Mouse (Mus musculus): ENCODE results near the gene Rhbdf2. TPM values are rescaled to one million over a fixed set of nuclear protein-coding genes. Genes with fewer than 3 reads are reported as not detected.

The Rhbdf2 gene
- total RNA-seq, 1 experiment: 29.3 TPM

DNA sequence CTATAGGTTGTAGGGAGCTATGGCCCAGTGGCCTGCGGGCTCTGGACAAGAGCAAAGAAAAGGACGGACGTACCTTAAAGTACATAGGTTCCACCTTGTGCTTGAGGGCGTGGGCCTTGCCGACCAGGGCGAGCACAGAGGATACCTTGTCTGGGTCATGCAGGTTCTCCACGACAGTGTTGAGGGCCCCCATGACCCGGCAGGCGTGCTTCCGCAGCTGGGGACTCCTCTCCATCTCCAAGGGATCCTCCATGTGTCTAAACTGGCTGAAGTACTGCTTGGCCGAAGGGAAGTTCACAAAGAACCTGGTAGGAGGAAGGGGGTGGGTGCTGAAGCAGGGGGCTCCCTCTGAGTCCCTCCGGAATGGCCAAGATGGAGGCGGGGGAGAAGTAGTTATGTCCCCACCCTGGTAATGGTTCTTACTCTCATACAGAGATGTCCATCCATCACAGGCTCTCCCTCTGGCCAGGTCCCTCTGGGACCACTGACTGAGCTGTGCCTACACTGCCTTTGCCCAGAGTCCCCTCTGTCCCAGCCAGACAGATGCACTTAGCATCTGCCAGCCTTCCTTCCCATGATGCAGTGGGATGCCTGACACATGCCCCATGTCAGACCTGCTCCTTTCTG is 23.0 kb upstream of the Rhbdf2 start:
- H3K9me3 ChIP-seq (ENCODE audit: control insufficient read depth, insufficient read depth, low read depth, low read length): no peaks in the 10 kb centered on the region
- in situ Hi-C loops (cut with MboI; ENCODE audit: low sequenced_read_pairs in 2 of 2, unreplicated experiment in 2 of 2): loop anchor here (10.0 to 25.0 kb wide), 2 partner anchors 162 to 165 kb away; no protein-coding TSS in a partner anchor
- H3K4me1 ChIP-seq (ENCODE audit: control insufficient read depth in 2 of 2, insufficient read depth in 2 of 2, low read length in 2 of 2, poor library complexity in 1 of 2): peaks cover 0 to 13% of the 10 kb centered on the region in 2 experiments; a peak in 1 of 4 replicates
- no peak overlapping the region for H3K4me3 ChIP-seq (ENCODE audit: insufficient read depth in 1 of 2, low read depth in 1 of 2, low read length in 2 of 2, poor library complexity in 1 of 2, severe bottlenecking in 1 of 2)
- DNase-seq (ENCODE audit: low read depth, low spot score): no peak
- TF ChIP-seq ZC3H11A (IDR thresholded peaks at IDR 0.05; ENCODE audit: borderline replicate concordance, low read depth, low read length): no peak
- no peak for TF ChIP-seq CHD2 (IDR thresholded peaks at IDR 0.05; ENCODE audit: low read depth, low read length)
- no peak for TF ChIP-seq ZNF384 (IDR thresholded peaks at IDR 0.05; ENCODE audit: low read depth, low read length)
- no peak for TF ChIP-seq MAFK (IDR thresholded peaks at IDR 0.05; ENCODE audit: insufficient read depth, low read depth, low read length)
- no peak for TF ChIP-seq HCFC1 (IDR thresholded peaks at IDR 0.05; ENCODE audit: borderline replicate concordance, insufficient read depth, low read length)
- no peak overlapping the region for H3K27ac ChIP-seq (ENCODE audit: insufficient read depth, low read depth, low read length, poor library complexity, severe bottlenecking)
- H3K9ac ChIP-seq (ENCODE audit: insufficient read depth, low read depth, low read length, poor library complexity, severe bottlenecking): no peak overlapping the region
- H3K36me3 ChIP-seq (ENCODE audit: control insufficient read depth, insufficient read depth, low read length, poor library complexity, severe bottlenecking): no peaks in the 10 kb centered on the region

DNA sequence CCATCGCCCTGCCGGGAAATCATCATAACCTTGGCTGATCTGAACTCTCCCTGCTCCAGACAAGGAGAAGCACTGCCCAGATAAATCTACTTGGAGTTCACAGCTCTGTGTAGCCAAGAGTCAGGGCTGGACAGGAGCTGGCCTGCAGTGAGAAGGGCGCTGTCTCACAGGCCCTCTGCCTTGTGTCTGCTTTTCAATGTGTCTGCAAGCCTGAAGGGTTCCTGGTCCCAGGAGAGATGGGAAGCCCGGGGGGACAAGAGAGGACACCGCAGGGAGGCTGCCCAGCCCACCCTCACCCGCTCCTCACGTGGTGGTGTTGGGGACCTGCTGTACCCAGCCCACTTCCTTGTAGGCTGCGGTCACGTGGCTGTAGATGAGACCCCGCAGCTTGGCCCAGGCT is 22.2 kb upstream of the Rhbdf2 start:
- H3K4me1 ChIP-seq (ENCODE audit: control insufficient read depth in 2 of 2, insufficient read depth in 2 of 2, low read length in 2 of 2, poor library complexity in 1 of 2): peaks cover 0 to 9% of the 10 kb centered on the region in 2 experiments; a peak in 1 of 4 replicates
- no peak for TF ChIP-seq MAFK (IDR thresholded peaks at IDR 0.05; ENCODE audit: insufficient read depth, low read depth, low read length)
- TF ChIP-seq ZNF384 (IDR thresholded peaks at IDR 0.05; ENCODE audit: low read depth, low read length): no peak
- TF ChIP-seq ZC3H11A (IDR thresholded peaks at IDR 0.05; ENCODE audit: borderline replicate concordance, low read depth, low read length): no peak
- TF ChIP-seq HCFC1 (IDR thresholded peaks at IDR 0.05; ENCODE audit: borderline replicate concordance, insufficient read depth, low read length): no peak
- TF ChIP-seq CHD2 (IDR thresholded peaks at IDR 0.05; ENCODE audit: low read depth, low read length): no peak
- DNase-seq (ENCODE audit: low read depth, low spot score): no peak
- H3K9ac ChIP-seq (ENCODE audit: insufficient read depth, low read depth, low read length, poor library complexity, severe bottlenecking): no peak overlapping the region
- H3K27ac ChIP-seq (ENCODE audit: insufficient read depth, low read depth, low read length, poor library complexity, severe bottlenecking): no peak overlapping the region
- in situ Hi-C loops (cut with MboI; ENCODE audit: low sequenced_read_pairs in 2 of 2, unreplicated experiment in 2 of 2): loop anchor here (10.0 to 25.0 kb wide), 2 partner anchors 163 to 166 kb away; no protein-coding TSS in a partner anchor
- H3K9me3 ChIP-seq (ENCODE audit: control insufficient read depth, insufficient read depth, low read depth, low read length): no peaks in the 10 kb centered on the region
- H3K36me3 ChIP-seq (ENCODE audit: control insufficient read depth, insufficient read depth, low read length, poor library complexity, severe bottlenecking): no peaks in the 10 kb centered on the region
- H3K4me3 ChIP-seq (ENCODE audit: insufficient read depth in 1 of 2, low read depth in 1 of 2, low read length in 2 of 2, poor library complexity in 1 of 2, severe bottlenecking in 1 of 2): no peak overlapping the region

DNA sequence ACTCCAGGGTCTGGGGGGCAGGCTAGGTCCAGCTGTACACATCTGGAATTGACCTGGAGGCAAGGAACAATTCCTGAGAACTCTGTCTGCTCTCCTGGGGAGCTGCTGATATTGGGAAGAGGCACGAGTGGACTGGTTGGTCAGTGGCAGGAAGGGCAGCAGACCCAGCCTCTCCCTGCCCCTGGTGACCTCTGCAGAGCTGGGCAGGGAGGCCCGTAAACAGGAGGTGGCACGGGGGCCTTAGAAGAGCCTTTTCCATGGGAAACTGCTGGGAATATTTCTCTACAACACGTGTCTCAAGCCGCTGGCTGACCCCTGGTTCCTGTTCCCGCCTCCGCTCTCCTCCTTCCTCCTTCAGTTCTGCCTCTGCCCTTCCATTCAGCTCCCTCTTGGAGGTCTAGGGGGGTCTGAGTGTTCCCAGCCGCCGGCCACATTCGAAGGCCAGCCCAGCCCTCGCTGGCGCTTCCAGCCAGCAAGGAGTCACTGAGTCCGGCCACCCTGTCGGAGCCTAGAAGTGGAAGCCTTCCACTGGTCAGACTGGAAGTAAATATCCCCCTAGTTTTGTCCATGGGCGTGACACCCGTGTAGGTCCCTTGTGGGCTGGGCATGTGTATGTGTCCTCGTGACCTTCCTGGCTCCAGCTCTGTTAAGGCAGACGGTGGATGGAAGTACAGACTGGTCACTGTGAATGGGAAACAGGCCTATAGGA is 21.5 kb upstream of the Rhbdf2 start:
- in situ Hi-C loops (cut with MboI; ENCODE audit: low sequenced_read_pairs in 2 of 2, unreplicated experiment in 2 of 2): loop anchor here (10.0 to 25.0 kb wide), 2 partner anchors 164 to 166 kb away; no protein-coding TSS in a partner anchor
- TF ChIP-seq ZC3H11A (IDR thresholded peaks at IDR 0.05; ENCODE audit: borderline replicate concordance, low read depth, low read length): no peak
- Histone ChIP-seq H3K4me1 (ENCODE audit: control insufficient read depth in 2 of 2, insufficient read depth in 2 of 2, low read length in 2 of 2, poor library complexity in 1 of 2) (peaks cover 0 to 13% of the 10 kb centered on the region in 2 experiments; a peak in 1 of 4 replicates), H3K9ac (ENCODE audit: insufficient read depth, low read depth, low read length, poor library complexity, severe bottlenecking) (no peak overlapping the region), H3K4me3 (ENCODE audit: insufficient read depth in 1 of 2, low read depth in 1 of 2, low read length in 2 of 2, poor library complexity in 1 of 2, severe bottlenecking in 1 of 2) (no peak overlapping the region), H3K27ac (ENCODE audit: insufficient read depth, low read depth, low read length, poor library complexity, severe bottlenecking) (no peak overlapping the region), H3K9me3 (ENCODE audit: control insufficient read depth, insufficient read depth, low read depth, low read length) (no peaks in the 10 kb centered on the region), H3K36me3 (ENCODE audit: control insufficient read depth, insufficient read depth, low read length, poor library complexity, severe bottlenecking) (no peaks in the 10 kb centered on the region)
- DNase-seq (ENCODE audit: low read depth, low spot score): no peak

DNA sequence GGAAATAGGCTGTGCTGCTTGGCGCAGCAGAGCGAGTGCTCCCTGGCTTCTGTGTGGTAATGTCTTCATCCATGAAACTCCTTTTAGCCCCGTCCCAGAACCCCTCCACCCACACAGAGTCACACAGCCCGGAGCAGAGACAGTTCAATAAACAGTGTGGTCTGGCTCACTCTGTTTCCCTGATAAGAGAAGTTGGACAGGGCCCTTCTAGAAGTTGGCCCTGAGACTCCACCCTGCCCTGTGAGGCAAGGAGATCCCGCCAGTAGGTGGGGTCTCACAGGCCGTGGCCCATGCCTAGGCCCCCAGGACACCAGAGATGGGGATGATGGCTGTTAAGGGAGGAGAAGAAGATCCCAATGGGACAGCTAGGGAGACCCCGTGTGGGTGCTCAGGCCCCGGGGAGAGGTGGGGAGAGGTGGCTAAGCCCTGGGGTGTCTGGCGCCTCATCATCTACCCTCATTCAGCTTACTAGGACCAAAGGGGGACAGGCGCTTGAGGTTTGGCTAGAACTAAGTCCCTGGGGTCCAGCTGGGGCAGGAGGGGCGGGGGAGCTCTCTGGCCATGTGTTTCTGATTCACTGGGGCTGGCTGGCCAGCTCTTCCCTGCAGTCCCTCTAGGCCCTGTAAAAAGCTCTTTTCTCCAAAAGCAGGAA is 20.6 kb upstream of the Rhbdf2 start:
- H3K36me3 ChIP-seq (ENCODE audit: control insufficient read depth, insufficient read depth, low read length, poor library complexity, severe bottlenecking): no peaks in the 10 kb centered on the region
- H3K27ac ChIP-seq (ENCODE audit: insufficient read depth, low read depth, low read length, poor library complexity, severe bottlenecking): no peak overlapping the region
- no peak overlapping the region for H3K4me3 ChIP-seq (ENCODE audit: insufficient read depth in 1 of 2, low read depth in 1 of 2, low read length in 2 of 2, poor library complexity in 1 of 2, severe bottlenecking in 1 of 2)
- in situ Hi-C loops (cut with MboI; ENCODE audit: low sequenced_read_pairs in 2 of 2, unreplicated experiment in 2 of 2): loop anchor here (10.0 to 25.0 kb wide), 2 partner anchors 165 to 167 kb away; no protein-coding TSS in a partner anchor
- H3K4me1 ChIP-seq (ENCODE audit: control insufficient read depth in 2 of 2, insufficient read depth in 2 of 2, low read length in 2 of 2, poor library complexity in 1 of 2): peaks cover 0 to 12% of the 10 kb centered on the region in 2 experiments; a peak in 1 of 4 replicates
- no peaks in the 10 kb centered on the region for H3K9me3 ChIP-seq (ENCODE audit: control insufficient read depth, insufficient read depth, low read depth, low read length)
- no peak for TF ChIP-seq ZNF384 (IDR thresholded peaks at IDR 0.05; ENCODE audit: low read depth, low read length)
- no peak for TF ChIP-seq ZC3H11A (IDR thresholded peaks at IDR 0.05; ENCODE audit: borderline replicate concordance, low read depth, low read length)
- TF ChIP-seq MAFK (IDR thresholded peaks at IDR 0.05; ENCODE audit: insufficient read depth, low read depth, low read length): no peak
- TF ChIP-seq HCFC1 (IDR thresholded peaks at IDR 0.05; ENCODE audit: borderline replicate concordance, insufficient read depth, low read length): no peak
- no peak for TF ChIP-seq CHD2 (IDR thresholded peaks at IDR 0.05; ENCODE audit: low read depth, low read length)
- no peak for DNase-seq (ENCODE audit: low read depth, low spot score)
- no peak overlapping the region for H3K9ac ChIP-seq (ENCODE audit: insufficient read depth, low read depth, low read length, poor library complexity, severe bottlenecking)

Data from ES-E14 (cell line).